Mouse (Mus musculus): ENCODE measurements around the gene Polr2g. TPM values are rescaled to one million over a fixed set of nuclear protein-coding genes. Genes with fewer than 3 reads are reported as not detected.

Polr2g gene
- total and polyA plus RNA-seq, 3 experiments = 181 to 188 TPM; not detected in 1

GRCm38 (mm10) chr19:8758899-8759298, 39.5 kb downstream of the Polr2g start (continued):
- TF ChIP-seq UBTF (IDR thresholded peaks at IDR 0.05; ENCODE audit: borderline replicate concordance, insufficient read depth, low read depth, low read length) (no peak), EP300 (IDR thresholded peaks at IDR 0.05; ENCODE audit: low read depth in 1 of 2, low read length in 2 of 2) (peak; percentile 85 to 92), ZKSCAN1 (IDR thresholded peaks at IDR 0.05; ENCODE audit: low read depth, low read length) (no peak), MAZ (IDR thresholded peaks at IDR 0.05; ENCODE audit: low read depth, low read length) (no peak), NRF1 (IDR thresholded peaks at IDR 0.05; ENCODE audit: insufficient read depth, low read depth, low read length, poor library complexity, severe bottlenecking) (no peak), TCF12 (IDR thresholded peaks at IDR 0.05; ENCODE audit: low read depth, low read length) (peak; percentile 84)

DNA sequence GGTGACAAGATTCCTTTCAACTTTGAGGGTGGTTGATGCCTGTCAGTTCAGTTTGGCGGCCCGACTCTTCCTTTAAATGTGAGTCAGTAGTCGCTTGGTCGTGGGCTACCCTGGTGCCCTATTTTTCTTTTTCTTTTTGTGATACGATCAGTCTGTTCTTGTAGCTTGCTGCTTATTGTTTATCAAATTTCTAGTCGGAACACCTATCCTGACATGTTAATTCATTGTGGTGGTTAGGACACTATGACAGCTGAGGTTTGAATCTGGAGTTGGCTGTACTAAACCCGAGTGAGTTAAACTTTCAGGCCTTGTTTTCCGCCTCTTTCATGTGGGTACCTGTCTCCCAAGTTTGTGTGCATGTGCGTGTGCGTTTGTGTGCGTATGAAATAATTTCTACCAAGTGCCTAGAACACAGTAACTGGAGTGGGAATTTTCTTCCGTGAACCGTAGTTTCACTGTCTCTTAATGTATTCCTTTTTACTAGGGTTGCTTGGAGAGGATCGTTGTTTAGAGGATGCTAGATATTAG, 40.8 kb downstream of the Polr2g start:
- no peaks in the 10 kb centered on the region for H3K9me3 ChIP-seq (replicated peaks; ENCODE audit: insufficient read depth, low read length)
- TF ChIP-seq ELF1 (IDR thresholded peaks at IDR 0.05; ENCODE audit: low read depth, low read length) = no peak
- peak; percentile 86; the same call in 1 of the 2 replicates for TF ChIP-seq CHD1 (IDR thresholded peaks at IDR 0.05; ENCODE audit: low read depth, low read length)
- TF ChIP-seq MXI1 (IDR thresholded peaks at IDR 0.05; ENCODE audit: low read depth, low read length) = peak; percentile 70
- no peak for TF ChIP-seq TBP (IDR thresholded peaks at IDR 0.05; ENCODE audit: low read depth, low read length)
- TF ChIP-seq SIN3A (IDR thresholded peaks at IDR 0.05; ENCODE audit: low read length) = peak; percentile 48; the same call in 1 of the 2 replicates
- TF ChIP-seq MAX (IDR thresholded peaks at IDR 0.05; ENCODE audit: low read length) = 0 out of 2 replicates have a peak, but pooled peaks have one; percentile 16
- no peak for TF ChIP-seq POLR2AphosphoS2 (IDR thresholded peaks at IDR 0.05; ENCODE audit: low read length)
- peaks cover 63% of the 10 kb centered on the region for H3K79me2 ChIP-seq (ENCODE audit: control insufficient read depth, insufficient read depth, low read length, poor library complexity)
- H3K4me1 ChIP-seq (ENCODE audit: control insufficient read depth in 1 of 2, insufficient read depth in 2 of 2, low read length in 2 of 2) = peaks cover 7 to 22% of the 10 kb centered on the region in 2 experiments; a peak in 3 of 4 replicates
- no peaks in the 10 kb centered on the region for H3K27me3 ChIP-seq (ENCODE audit: control insufficient read depth in 1 of 2, insufficient read depth in 2 of 2, low read length in 2 of 2)
- peak overlapping the region; percentile 78 for H3K27ac ChIP-seq (ENCODE audit: control insufficient read depth, low read depth, low read length)
- H3K9ac ChIP-seq (ENCODE audit: control insufficient read depth, low read depth, low read length, poor library complexity, severe bottlenecking) = peak overlapping the region; percentile 91
- DNase-seq (ENCODE audit: low read depth, low spot score) = peak; percentile 68
- H3K4me3 ChIP-seq (ENCODE audit: control insufficient read depth in 1 of 2, insufficient read depth in 1 of 2, low read depth in 2 of 2, low read length in 2 of 2) = peak overlapping the region; percentile 72 to 87
- peaks cover 7 to 26% of the 10 kb centered on the region in 2 experiments for H3K36me3 ChIP-seq (ENCODE audit: control insufficient read depth in 1 of 2, insufficient read depth in 2 of 2, low read length in 2 of 2)

- peak within 1 kb of the TSS; percentile 78 for H3K27ac ChIP-seq (ENCODE audit: control insufficient read depth, low read depth, low read length)
- peaks cover 3 to 26% of the 10 kb centered on the region in 2 experiments; a peak in 3 of 4 replicates for H3K36me3 ChIP-seq (ENCODE audit: control insufficient read depth in 1 of 2, insufficient read depth in 2 of 2, low read length in 2 of 2)
- H3K9ac ChIP-seq (ENCODE audit: control insufficient read depth, low read depth, low read length, poor library complexity, severe bottlenecking) = peak within 1 kb of the TSS; percentile 91
- H3K4me1 ChIP-seq (ENCODE audit: control insufficient read depth in 1 of 2, insufficient read depth in 2 of 2, low read length in 2 of 2) = peaks cover 7 to 22% of the 10 kb centered on the region in 2 experiments; a peak in 3 of 4 replicates
- H3K9me3 ChIP-seq (replicated peaks; ENCODE audit: insufficient read depth, low read length) = no peaks in the 10 kb centered on the region
- peak within 1 kb of the TSS; percentile 72 to 87 for H3K4me3 ChIP-seq (ENCODE audit: control insufficient read depth in 1 of 2, insufficient read depth in 1 of 2, low read depth in 2 of 2, low read length in 2 of 2)
- H3K79me2 ChIP-seq (ENCODE audit: control insufficient read depth, insufficient read depth, low read length, poor library complexity) = peaks cover 56% of the 10 kb centered on the region
- H3K27me3 ChIP-seq (ENCODE audit: control insufficient read depth in 1 of 2, insufficient read depth in 2 of 2, low read length in 2 of 2) = no peaks in the 10 kb centered on the region
- DNase-seq (ENCODE audit: low read depth, low spot score) = peak; percentile 96
- TF ChIP-seq MAFK (IDR thresholded peaks at IDR 0.05; ENCODE audit: borderline replicate concordance, low read depth, low read length) = no peak
- TF ChIP-seq CHD2 (IDR thresholded peaks at IDR 0.05; ENCODE audit: low read length) = no peak
- TF ChIP-seq KAT2A (conservative IDR thresholded peaks at IDR 0.05; ENCODE audit: low read depth, low read length) = no peak; the same call in 1 of the 2 replicates
- 0 out of 2 replicates have a peak, but pooled peaks have one; percentile 12 for TF ChIP-seq GATA1 (IDR thresholded peaks at IDR 0.05; ENCODE audit: low read depth, low read length)
- peak; percentile 98 to 99 for TF ChIP-seq POLR2A (IDR thresholded peaks at IDR 0.05; ENCODE audit: control insufficient read depth in 1 of 2, insufficient read depth in 1 of 2, low read depth in 1 of 2, low read length in 2 of 2, poor library complexity in 1 of 2)
- TF ChIP-seq RCOR1 (IDR thresholded peaks at IDR 0.05; ENCODE audit: low read depth, low read length) = no peak
- peak; percentile 99 for TF ChIP-seq NELFE (IDR thresholded peaks at IDR 0.05; ENCODE audit: low read depth, low read length)
- TF ChIP-seq SMC3 (IDR thresholded peaks at IDR 0.05; ENCODE audit: low read depth, low read length) = no peak
- no peak for TF ChIP-seq CHD1 (IDR thresholded peaks at IDR 0.05; ENCODE audit: low read depth, low read length)
- TF ChIP-seq RAD21 (IDR thresholded peaks at IDR 0.05; ENCODE audit: low read depth, low read length) = no peak
- peak; percentile 38; the same call in 1 of the 2 replicates for TF ChIP-seq ELF1 (IDR thresholded peaks at IDR 0.05; ENCODE audit: low read depth, low read length)
- peak; percentile 71; the same call in 1 of the 2 replicates for TF ChIP-seq MXI1 (IDR thresholded peaks at IDR 0.05; ENCODE audit: low read depth, low read length)
- no peak for TF ChIP-seq ZKSCAN1 (IDR thresholded peaks at IDR 0.05; ENCODE audit: low read depth, low read length)
- no peak for TF ChIP-seq UBTF (IDR thresholded peaks at IDR 0.05; ENCODE audit: borderline replicate concordance, insufficient read depth, low read depth, low read length)
- TF ChIP-seq NRF1 (IDR thresholded peaks at IDR 0.05; ENCODE audit: insufficient read depth, low read depth, low read length, poor library complexity, severe bottlenecking) = peak; percentile 92
- peak; percentile 57 for TF ChIP-seq TCF12 (IDR thresholded peaks at IDR 0.05; ENCODE audit: low read depth, low read length)
- no peak for TF ChIP-seq CTCF (IDR thresholded peaks at IDR 0.05 in 2 of 3, conservative IDR thresholded peaks at IDR 0.05 in 1 of 3; ENCODE audit: control insufficient read depth in 1 of 3, insufficient read depth in 1 of 3, low read depth in 2 of 3, low read length in 3 of 3, poor library complexity in 1 of 3, severe bottlenecking in 1 of 3)
- peak; percentile 6 for TF ChIP-seq SIN3A (IDR thresholded peaks at IDR 0.05; ENCODE audit: low read length)
- TF ChIP-seq GABPA (IDR thresholded peaks at IDR 0.05; ENCODE audit: low read depth, low read length) = no peak
- TF ChIP-seq EP300 (IDR thresholded peaks at IDR 0.05; ENCODE audit: low read depth in 1 of 2, low read length in 2 of 2) = no peak
- no peak for TF ChIP-seq ZC3H11A (IDR thresholded peaks at IDR 0.05; ENCODE audit: low read depth, low read length)
Measured at GRCm38 (mm10) chr19:8756635-8757387, 41.6 kb downstream of the Polr2g start, which contains the start of gene Nxf1. Gene Nxf1 (plus strand): TSS chr19:8757073.
